Mouse (Mus musculus): ENCODE measurements around the gene Bcl7c. TPM values are rescaled to one million over a fixed set of nuclear protein-coding genes. Genes with fewer than 3 reads are reported as not detected.
A peak's percentile ranks its signal among the peaks of the same experiment; 100 is the strongest.

Bcl7c gene
- polyA plus RNA-seq, 1 experiment, result 22.0 TPM

- 76% methylated on average over 9 of the region's 9 CpGs for WGBS
- no peaks in the 10 kb centered on the region for H3K4me1 ChIP-seq (ENCODE audit: control insufficient read depth, insufficient read depth, low read length)
- DNase-seq, result no peak
- H3K4me3 ChIP-seq (replicated peaks; ENCODE audit: extremely low read depth, low read depth, low read length), result no peak overlapping the region
- TF ChIP-seq CTCF (IDR thresholded peaks at IDR 0.05; ENCODE audit: insufficient read depth, low read length), result no peak
- no peak for TF ChIP-seq POLR2A (IDR thresholded peaks at IDR 0.05; ENCODE audit: borderline replicate concordance, extremely low read depth, low read depth, low read length)
Observed at GRCm38 (mm10) chr7:127675391-127675811, 33.3 kb downstream of the Bcl7c start.

- no peaks in the 10 kb centered on the region for H3K4me1 ChIP-seq (ENCODE audit: control insufficient read depth, insufficient read depth, low read length)
- DNase-seq, result peak; percentile 76
- no peak overlapping the region for H3K4me3 ChIP-seq (replicated peaks; ENCODE audit: extremely low read depth, low read depth, low read length)
- TF ChIP-seq CTCF (IDR thresholded peaks at IDR 0.05; ENCODE audit: insufficient read depth, low read length) (peak; percentile 97), POLR2A (IDR thresholded peaks at IDR 0.05; ENCODE audit: borderline replicate concordance, extremely low read depth, low read depth, low read length) (no peak)
- 3% methylated on average over 5 of the region's 5 CpGs for WGBS
Observed at GRCm38 (mm10) chr7:127674977-127675376, 33.8 kb downstream of the Bcl7c start.

- no peak overlapping the region for H3K4me3 ChIP-seq (replicated peaks; ENCODE audit: extremely low read depth, low read depth, low read length)
- no peak for DNase-seq
- 57% methylated on average over 4 of the region's 4 CpGs for WGBS
- H3K4me1 ChIP-seq (ENCODE audit: control insufficient read depth, insufficient read depth, low read length), result no peaks in the 10 kb centered on the region
- no peak for TF ChIP-seq POLR2A (IDR thresholded peaks at IDR 0.05; ENCODE audit: borderline replicate concordance, extremely low read depth, low read depth, low read length)
- no peak for TF ChIP-seq CTCF (IDR thresholded peaks at IDR 0.05; ENCODE audit: insufficient read depth, low read length)
Observed at GRCm38 (mm10) chr7:127672776-127673175, 36.0 kb downstream of the Bcl7c start.

- Histone ChIP-seq H3K4me3 (replicated peaks; ENCODE audit: extremely low read depth, low read depth, low read length) (no peak overlapping the region), H3K4me1 (ENCODE audit: control insufficient read depth, insufficient read depth, low read length) (no peaks in the 10 kb centered on the region)
- WGBS, result 67% methylated on average over 11 of the region's 11 CpGs
- no peak for DNase-seq
- TF ChIP-seq CTCF (IDR thresholded peaks at IDR 0.05; ENCODE audit: insufficient read depth, low read length) (no peak), POLR2A (IDR thresholded peaks at IDR 0.05; ENCODE audit: borderline replicate concordance, extremely low read depth, low read depth, low read length) (no peak)
Observed at GRCm38 (mm10) chr7:127671880-127672774, 36.6 kb downstream of the Bcl7c start.

GRCm38 (mm10) chr7:127667171-127667570, 41.6 kb downstream of the Bcl7c start:
- DNase-seq, result no peak
- TF ChIP-seq CTCF (IDR thresholded peaks at IDR 0.05; ENCODE audit: insufficient read depth, low read length), result no peak
- TF ChIP-seq POLR2A (IDR thresholded peaks at IDR 0.05; ENCODE audit: borderline replicate concordance, extremely low read depth, low read depth, low read length), result no peak
- Histone ChIP-seq H3K4me3 (replicated peaks; ENCODE audit: extremely low read depth, low read depth, low read length) (no peak overlapping the region), H3K4me1 (ENCODE audit: control insufficient read depth, insufficient read depth, low read length) (no peaks in the 10 kb centered on the region)
- 57% methylated on average over 8 of the region's 8 CpGs for WGBS

- H3K4me1 ChIP-seq (ENCODE audit: control insufficient read depth, insufficient read depth, low read length), result no peaks in the 10 kb centered on the region
- H3K4me3 ChIP-seq (replicated peaks; ENCODE audit: extremely low read depth, low read depth, low read length), result no peak overlapping the region
- no peak for DNase-seq
- 92% methylated on average over 13 of the region's 13 CpGs for whole genome bisulfite sequencing
- TF ChIP-seq CTCF (IDR thresholded peaks at IDR 0.05; ENCODE audit: insufficient read depth, low read length) (no peak), POLR2A (IDR thresholded peaks at IDR 0.05; ENCODE audit: borderline replicate concordance, extremely low read depth, low read depth, low read length) (no peak)
Observed at GRCm38 (mm10) chr7:127666679-127667078, 42.1 kb downstream of the Bcl7c start.

- DNase-seq, result no peak
- no peak overlapping the region for H3K4me3 ChIP-seq (replicated peaks; ENCODE audit: extremely low read depth, low read depth, low read length)
- no peaks in the 10 kb centered on the region for H3K4me1 ChIP-seq (ENCODE audit: control insufficient read depth, insufficient read depth, low read length)
- WGBS, result 88% methylated on average over 6 of the region's 6 CpGs
- TF ChIP-seq CTCF (IDR thresholded peaks at IDR 0.05; ENCODE audit: insufficient read depth, low read length), result no peak
- TF ChIP-seq POLR2A (IDR thresholded peaks at IDR 0.05; ENCODE audit: borderline replicate concordance, extremely low read depth, low read depth, low read length), result no peak
Observed at GRCm38 (mm10) chr7:127666066-127666654, 42.6 kb downstream of the Bcl7c start.

GRCm38 (mm10) chr7:127662926-127663325, 45.8 kb downstream of the Bcl7c start:
- H3K4me1 ChIP-seq (ENCODE audit: control insufficient read depth, insufficient read depth, low read length), result no peaks in the 10 kb centered on the region
- TF ChIP-seq POLR2A (IDR thresholded peaks at IDR 0.05; ENCODE audit: borderline replicate concordance, extremely low read depth, low read depth, low read length) (no peak), CTCF (IDR thresholded peaks at IDR 0.05; ENCODE audit: insufficient read depth, low read length) (no peak)
- no peak for DNase-seq
- 73% methylated on average over 6 of the region's 6 CpGs for WGBS
- no peak overlapping the region for H3K4me3 ChIP-seq (replicated peaks; ENCODE audit: extremely low read depth, low read depth, low read length)

- Histone ChIP-seq H3K4me1 (ENCODE audit: control insufficient read depth, insufficient read depth, low read length) (no peaks in the 10 kb centered on the region), H3K4me3 (replicated peaks; ENCODE audit: extremely low read depth, low read depth, low read length) (no peak overlapping the region)
- WGBS, result 72% methylated on average over 6 of the region's 6 CpGs
- DNase-seq, result no peak
- TF ChIP-seq CTCF (IDR thresholded peaks at IDR 0.05; ENCODE audit: insufficient read depth, low read length) (no peak), POLR2A (IDR thresholded peaks at IDR 0.05; ENCODE audit: borderline replicate concordance, extremely low read depth, low read depth, low read length) (no peak)
Observed at GRCm38 (mm10) chr7:127661833-127662232, 46.9 kb downstream of the Bcl7c start.

Data from lung, adult 2 months (tissue).